Mouse (Mus musculus) liver, adult 10 weeks (tissue): ENCODE data around the gene Grid1. TPM values are rescaled to one million over a fixed set of nuclear protein-coding genes. Genes with fewer than 3 reads are reported as not detected.

Experiments used
- polyA plus RNA-seq: library from polyadenylated mRNA; stranded (reverse); fragments of 350-450 nt; fragmentation: Illumina TruSeq; extraction: RNeasy Lipid Tissue Mini Kit (QIAGEN cat#74804); gene quantifications from one replicate; pipeline ENCODE4 v1.2.3, GENCODE M21; 2014; ENCODE audit warnings: low read depth, low replicate concordance

Grid1 gene
- 0.21 TPM for polyA plus RNA-seq

DNA sequence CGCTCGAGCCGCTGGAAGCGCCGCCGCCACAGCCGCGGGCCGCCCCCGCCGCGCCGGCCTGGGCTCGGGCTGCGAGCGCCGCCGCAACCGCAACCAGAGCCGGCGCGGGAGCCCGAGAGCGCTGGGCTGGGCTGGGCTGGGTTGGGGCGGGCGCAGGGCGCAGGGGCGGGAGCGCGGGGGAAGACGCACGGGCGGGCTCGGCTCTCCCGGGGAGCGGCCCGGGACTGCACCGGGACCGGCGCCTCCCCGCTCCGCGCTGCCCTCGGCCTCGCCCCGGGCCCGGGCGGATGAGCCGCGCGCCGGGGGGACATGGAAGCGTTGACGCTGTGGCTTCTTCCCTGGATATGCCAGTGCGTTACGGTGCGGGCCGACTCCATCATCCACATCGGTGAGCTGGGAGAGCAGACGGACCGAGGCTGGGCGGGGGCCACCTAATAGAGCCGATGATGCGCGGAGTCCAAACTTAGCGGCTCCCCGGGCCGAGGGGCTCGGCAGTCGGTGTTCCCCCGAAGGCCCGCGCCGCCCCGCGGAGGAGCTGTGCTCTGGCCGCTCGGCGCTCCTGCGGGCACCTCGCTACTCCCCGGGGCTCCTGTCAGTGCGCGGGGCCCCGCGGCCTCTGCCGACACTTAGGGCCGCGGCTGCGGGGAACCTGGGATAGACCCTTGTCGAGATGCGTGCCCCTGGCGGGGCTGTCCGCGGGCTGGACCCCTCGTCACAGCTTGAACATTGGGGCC is at the start of gene Grid1:
Grid1 (plus strand) TSS at position 190 of the 734 bp plus-strand sequence.

Other genes with a start within 250 kb of the Grid1 start
- gene Ldb3, start 231.4 kb upstream of the Grid1 start, polyA plus RNA-seq, result 0.08 TPM
- gene Opn4, start 220.0 kb upstream of the Grid1 start, polyA plus RNA-seq, result not detected
- 72.8 TPM for gene Wapl, start 146.2 kb upstream of the Grid1 start, polyA plus RNA-seq